Mouse (Mus musculus): ENCODE results near the gene Kdm4c.
"Not testable (repeated sequence)": the region's sequence is repeated elsewhere in the genome, so short reads cannot be mapped to it uniquely, and the experiment has no call there.

The Kdm4c gene

DNA sequence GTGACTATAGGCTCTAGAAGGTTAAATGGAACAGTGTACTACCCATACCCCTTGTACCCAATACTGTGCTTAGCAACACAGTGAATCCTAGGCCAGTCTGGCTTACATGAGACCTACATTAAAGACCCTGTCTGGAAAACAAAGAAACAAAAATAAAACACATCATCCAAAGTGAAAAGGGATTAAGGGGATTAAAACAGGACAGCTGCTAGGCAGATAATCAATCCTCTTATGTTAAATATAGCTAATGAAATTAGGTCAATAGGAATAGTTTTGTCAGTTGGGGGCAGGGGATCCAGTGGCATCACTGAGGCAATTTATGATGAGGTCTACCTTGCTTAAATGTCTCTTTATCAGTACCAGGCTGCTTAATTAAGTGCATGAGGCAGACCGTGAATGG lies at the start of gene Kdm4c:
Gene Kdm4c (plus strand): TSS at position 322 of the 400 bp plus-strand sequence.
- no peak for DNase-seq (ENCODE audit: low spot score in 2 of 2)

DNA sequence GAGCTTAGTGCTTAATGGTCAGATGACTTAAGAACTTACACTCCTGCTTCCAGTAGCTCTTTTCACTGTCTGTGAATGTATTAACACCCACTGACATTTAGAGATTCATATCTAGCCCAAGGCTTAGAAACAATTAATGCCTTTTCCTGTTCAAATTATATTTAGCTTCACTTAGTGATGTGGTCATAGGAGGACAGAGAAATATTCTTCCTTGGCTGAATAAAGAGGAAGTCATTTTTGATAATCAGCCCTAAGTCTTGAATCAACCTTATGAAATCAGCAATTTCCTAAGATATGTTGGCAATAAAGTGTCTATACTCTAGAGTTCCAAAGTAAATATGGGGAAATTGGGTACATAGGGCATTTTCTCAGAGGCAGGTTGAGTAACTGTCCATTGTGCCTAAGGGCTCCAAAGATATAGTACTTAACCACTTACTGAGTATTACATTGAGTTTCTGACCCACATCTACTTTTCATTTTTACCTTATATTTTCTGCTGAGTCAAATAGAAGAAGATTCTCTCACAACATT lies 41.0 kb upstream of the Kdm4c start:
- no peak for DNase-seq (ENCODE audit: low spot score in 2 of 2)

DNA sequence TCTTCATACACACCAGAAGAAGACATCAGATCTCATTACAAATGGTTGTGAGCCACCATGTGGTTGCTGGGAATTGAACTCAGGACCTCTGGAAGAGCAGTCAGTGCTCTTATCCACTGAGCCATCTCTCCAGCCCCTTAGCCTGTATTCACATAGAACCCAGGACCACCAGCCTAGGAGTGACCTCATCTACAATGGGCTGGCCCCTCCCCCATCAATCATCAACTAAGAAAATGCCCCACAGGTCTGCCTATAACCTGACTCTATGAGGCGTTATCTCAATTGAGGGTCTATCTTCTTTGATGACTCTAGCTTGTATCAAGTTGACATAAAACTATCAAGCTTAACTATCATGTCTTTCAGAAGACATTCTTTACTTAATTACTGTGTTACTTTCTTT lies 20.5 kb upstream of the Kdm4c start:
- DNase-seq (ENCODE audit: low spot score in 2 of 2): not testable (repeated sequence)

DNA sequence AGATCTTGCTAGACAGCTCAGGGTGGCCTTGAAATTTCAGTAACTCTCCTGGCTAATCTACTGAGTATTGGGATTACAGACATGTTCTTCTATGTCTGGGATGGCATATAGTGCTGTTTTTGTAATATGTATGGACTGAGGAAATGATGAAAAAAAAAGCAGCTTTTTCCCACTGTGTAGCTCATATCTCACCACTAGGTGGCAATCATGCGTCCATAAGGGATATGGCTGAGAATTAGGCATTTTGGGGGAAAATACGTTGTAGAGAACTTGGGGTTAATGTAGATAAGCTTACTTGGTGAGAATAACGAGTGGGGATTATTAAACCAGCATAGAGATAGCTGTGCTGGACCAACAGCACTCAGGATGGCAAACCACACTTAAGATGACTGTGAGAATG lies 19.9 kb upstream of the Kdm4c start:
- DNase-seq (ENCODE audit: low spot score in 2 of 2): no peak

DNA sequence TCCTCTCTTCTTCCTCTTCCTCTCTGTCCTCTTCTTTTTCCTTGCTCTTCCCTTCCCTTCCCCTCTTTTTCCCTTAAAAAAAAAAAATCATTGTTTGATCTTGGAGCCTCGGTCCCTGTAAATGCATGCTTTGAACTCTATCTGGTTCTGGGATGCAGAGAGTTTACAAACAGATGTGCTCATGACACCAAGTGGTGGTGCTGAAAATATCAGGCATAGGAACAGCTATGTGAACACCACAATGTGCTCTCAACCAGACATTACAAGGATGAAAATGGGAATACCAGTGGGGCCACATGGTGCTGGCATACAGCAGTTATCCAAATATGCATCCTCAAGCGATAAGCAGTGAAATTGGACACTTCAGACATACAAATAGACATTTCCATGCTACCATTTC lies 18.1 kb upstream of the Kdm4c start:
- DNase-seq (ENCODE audit: low spot score in 2 of 2): no peak

DNA sequence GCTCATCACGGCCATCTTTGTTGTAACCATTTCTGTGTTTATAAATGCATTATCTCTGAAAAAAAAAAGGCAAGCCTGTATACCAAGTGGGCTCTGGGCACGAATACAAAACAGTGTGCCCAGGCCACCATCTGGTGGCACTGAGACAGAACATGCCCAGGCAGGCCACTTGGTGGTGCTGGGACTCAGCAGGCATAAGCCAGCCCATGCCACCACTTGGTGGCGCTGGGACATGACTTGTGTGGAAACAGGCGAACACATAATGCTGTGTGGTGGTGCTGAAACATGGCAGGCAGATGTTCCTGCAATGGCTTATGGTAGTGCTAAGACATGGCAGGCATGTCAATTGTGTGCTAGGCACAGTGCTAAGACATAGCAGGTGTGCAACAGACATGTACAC lies 11.3 kb upstream of the Kdm4c start:
- DNase-seq (ENCODE audit: low spot score in 2 of 2): no peak

DNA sequence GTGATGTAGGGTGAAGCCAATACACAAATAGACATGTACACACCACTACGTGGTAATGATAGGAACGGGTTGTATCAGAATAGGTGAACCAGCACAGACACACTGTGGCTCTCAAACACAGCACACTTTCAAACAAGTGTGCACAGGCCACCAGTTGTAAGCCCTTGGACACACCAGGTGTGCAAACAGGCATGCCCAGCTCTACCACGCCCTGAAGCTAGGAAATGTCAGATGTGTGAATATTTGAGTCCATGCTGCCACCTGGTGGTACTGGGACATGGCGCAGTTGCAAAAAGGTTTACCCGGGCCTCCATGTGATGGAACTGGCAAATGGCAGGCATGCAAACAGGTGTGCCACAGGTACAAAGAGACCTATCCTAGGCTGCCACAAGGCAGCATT lies 10.9 kb upstream of the Kdm4c start:
- no peak for DNase-seq (ENCODE audit: low spot score in 2 of 2)

DNA sequence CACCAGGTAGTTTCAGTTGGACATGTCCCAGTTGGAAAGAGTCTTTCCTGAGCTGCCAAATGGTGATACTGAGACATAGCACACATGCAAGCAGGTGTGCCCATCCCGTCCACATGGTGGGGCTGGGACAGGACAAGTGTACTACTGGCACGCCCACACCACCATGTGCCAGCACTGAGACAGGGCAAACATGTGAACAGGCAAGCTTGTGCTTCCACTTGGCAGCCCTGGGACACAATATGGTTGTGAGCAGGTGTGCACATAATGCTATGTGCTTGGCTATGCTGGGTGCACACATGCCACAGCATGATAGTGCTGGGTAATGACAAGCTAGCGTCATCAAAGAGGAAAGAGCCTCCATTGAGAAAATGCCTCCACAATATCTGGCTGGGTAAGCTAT lies 8.8 kb upstream of the Kdm4c start:
- DNase-seq (ENCODE audit: low spot score in 2 of 2): no peak

DNA sequence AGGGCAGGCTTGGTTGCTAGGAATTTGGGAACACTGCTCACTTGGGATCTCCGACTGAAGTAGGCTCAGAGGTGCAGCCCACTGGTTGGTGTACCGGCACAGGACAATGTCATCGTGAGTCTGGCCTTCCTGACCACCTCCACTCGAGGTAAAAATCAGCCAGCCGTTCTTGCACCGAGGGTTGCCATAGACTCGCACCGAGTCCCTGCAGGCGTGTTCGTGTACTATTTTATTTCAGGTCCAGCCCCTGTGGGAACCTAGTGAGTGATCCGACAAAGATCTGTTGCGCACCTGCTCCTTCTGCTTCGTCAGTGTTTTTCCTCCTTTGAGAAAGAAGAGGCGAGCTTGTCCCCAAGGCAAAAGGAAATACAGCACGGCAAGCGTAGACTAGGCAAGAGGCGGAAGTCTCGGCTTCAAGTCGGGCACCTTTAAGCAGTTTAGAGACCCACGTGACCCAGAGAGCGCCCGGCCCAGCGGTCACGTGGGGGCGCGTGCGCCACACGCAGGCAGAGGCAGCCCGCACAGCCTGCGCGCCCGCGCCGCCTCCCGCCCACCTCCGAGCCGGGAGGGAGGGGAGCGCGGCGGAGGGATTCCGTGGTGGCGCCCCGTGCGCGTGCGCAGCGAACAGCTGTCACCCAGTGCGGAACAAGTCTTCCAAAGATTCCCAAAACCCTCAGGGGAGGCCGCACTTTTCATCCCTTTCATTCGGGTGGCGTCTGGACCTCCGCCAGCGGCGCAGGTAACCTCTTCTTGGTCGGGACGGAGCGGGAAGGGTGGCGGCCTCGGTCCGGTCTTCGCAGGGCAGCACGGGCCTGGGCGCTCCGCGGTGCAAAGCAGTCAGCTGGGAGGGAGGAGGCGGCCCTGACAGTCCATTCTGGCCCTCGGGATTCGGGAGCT lies 9.3 kb downstream of the Kdm4c start:
- peak; percentile 91 to 96 for DNase-seq (ENCODE audit: low spot score in 2 of 2)

DNA sequence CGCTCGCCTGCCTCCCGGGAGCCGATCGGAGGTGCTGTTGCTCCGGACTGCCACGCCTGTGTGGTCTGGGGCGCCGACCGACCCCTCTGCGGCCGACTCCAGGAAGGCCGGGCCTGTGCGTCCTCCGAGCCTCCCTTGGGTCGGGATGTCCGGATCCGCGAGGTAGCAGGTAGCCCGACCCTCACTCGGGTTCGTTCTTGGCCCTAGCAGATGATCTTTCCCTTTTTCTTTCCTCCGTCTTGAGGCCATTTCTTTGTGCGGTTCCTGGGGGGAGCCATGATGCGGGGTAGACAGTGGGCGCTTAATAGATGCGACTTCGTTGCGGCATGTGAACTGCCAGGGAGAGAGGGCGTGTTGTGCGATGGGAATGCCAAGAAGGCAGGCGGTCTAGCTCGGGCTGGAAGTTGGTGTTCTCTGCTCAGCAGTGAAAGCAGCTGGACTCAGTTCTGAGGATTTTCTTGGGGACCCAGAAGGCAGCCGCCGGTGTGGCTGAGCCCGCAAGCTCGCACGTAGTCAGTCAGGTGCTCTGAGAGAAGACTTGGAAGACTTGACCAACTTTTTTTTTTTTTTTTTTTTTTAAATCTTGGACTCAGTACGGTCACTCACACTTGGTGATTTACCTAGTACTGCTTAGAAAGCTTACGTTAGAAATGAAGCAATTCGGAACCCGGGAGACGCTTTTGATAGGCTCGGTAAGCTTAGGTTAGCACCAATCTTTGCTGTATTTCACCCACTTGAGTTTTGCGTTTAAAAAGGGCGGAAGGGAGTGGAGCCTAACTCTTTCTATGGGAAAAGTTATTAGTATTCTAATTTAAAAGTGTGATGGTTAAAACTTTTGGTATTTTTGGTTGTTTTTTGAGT lies 10.2 kb downstream of the Kdm4c start:
- DNase-seq (ENCODE audit: low spot score in 2 of 2): peak in 1 of 2 experiments; percentile 69

DNA sequence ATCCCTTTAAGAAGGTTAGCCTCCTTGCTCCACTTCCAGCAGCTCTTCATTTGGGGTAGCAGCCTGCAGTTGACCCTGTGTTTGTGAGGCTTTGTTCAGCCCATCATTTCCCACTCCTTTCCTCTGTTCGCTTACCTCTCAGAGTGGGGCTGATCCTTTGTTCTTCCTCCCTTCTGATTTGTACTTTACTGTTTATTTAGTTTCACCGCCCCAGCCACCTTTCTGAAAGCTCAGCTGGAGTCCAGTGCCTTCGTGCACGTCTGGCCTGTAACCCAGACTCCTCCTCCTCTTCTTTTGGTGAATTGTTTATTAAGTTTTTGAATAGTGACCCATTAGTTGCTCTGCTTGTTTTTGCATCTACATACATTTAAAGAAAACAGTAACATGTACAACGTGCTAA lies 15.6 kb downstream of the Kdm4c start:
- no peak for DNase-seq (ENCODE audit: low spot score in 2 of 2)

DNA sequence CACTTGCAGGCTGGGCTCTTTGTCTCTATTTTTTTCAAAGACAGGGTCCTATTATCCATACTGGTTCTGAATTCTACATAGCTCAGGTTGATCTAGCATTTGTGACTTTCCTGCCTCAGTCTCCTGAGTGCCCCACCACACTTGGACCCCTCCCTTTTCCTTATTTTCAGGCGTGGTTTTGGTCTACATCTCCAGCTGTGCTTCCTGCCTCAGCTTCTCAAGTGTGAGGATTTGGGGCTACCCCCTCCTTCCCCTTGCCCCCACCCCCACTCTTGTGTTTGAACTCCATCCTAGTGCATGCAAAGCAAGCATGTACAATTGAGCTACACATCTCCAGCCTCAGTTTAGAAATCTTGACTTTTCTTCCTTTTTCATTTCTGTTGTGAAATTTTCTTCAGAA lies 16.2 kb downstream of the Kdm4c start:
- DNase-seq (ENCODE audit: low spot score in 2 of 2): no peak

DNA sequence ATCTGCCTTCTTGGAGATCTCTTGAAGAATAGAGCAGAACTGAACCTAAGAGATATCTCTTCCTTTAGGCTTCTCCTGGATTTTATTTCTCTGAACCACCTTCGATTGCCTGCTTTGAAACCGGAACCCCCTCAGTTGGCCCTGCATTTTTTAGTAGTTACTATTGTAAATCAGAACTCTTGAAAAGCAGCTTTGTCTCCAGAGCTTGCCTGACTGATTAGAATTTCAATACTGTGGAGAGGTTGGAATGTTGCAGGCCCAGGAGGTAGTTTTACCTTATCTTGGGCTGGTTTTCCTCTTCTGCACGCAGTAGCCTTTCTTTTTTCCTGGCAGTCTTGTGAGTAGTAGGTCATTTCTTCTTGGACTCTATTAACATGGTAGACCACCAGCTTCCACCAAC lies 17.0 kb downstream of the Kdm4c start:
- no peak for DNase-seq (ENCODE audit: low spot score in 2 of 2)

DNA sequence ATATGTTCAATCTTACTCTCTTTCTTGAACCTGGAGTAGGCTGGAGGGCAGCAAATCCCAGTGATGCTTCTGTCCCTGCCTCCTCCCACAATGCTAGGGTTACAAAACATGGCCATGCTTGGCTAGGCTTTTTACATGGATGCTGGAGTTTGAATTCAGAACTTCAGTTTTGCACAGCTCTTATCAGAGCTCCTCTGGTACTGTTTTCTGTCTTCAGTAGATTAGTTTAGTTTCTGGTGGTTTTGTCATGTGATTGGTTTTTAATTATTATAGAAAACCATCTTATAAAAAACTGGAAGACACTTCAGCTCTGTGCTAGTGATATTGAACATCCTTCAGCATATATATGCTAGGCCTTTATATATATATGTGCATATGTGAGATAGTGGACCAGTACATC lies 19.6 kb downstream of the Kdm4c start:
- no peak for DNase-seq (ENCODE audit: low spot score in 2 of 2)

DNA sequence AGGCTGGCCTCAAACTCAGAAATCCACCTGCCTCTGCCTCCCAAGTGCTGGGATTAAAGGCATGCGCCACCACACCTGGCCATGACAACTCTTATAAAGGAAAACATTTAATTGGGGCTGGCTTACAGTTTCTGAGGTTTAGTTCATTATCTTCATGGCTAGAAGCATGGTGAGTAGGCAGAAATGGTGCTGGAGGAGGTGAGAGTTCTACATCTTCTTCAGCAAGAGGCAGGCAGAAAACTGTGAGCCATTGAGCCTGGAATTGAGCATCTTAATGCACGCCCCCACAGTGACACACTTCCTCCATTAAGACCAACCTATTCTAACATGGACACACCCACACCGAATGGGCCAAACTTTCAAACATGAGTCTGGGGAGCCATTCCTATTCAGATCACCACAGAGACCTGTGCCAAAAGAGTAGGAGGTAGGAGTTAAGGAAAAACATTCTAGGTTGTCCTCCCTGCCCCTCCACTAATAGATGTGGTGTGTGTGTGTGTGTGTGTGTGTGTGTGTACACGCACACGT lies 22.2 kb downstream of the Kdm4c start:
- no peak for DNase-seq (ENCODE audit: low spot score in 2 of 2)

DNA sequence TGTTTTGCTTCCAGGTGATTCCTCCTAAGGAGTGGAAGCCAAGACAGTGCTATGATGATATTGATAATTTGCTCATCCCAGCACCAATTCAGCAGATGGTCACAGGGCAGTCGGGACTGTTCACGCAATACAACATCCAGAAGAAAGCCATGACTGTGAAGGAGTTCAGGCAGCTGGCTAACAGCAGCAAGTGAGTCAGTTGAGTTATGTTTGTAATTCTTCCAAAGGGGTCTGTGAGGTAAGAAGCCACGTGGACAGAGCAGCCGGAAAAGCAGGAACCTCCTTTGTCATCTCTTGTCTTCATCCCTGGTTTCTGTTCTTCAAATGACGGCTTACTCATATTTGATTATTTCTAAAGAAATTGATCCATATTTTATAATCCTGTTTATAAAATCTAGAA lies 28.9 kb downstream of the Kdm4c start:
- no peak for DNase-seq (ENCODE audit: low spot score in 2 of 2)

DNA sequence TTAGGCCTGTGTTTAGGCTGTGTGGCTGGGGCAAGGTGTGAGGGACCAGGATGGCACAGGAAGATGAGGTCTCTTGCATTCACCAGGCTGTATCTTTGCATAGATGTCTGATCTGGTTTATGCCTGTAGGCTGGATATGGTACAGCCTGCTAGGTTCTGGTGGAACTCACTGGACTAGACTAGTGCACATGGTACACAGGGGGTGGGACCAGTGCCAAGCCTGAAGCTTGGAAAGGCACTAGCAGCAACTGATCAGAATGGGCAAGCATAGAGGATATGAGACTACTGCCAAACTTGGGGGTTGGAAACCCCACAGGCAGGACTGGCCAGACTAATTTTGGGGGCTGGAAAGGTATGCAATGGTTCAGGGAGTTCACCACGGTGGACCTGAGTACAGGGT lies 35.2 kb downstream of the Kdm4c start:
- DNase-seq (ENCODE audit: low spot score in 2 of 2): no peak

DNA sequence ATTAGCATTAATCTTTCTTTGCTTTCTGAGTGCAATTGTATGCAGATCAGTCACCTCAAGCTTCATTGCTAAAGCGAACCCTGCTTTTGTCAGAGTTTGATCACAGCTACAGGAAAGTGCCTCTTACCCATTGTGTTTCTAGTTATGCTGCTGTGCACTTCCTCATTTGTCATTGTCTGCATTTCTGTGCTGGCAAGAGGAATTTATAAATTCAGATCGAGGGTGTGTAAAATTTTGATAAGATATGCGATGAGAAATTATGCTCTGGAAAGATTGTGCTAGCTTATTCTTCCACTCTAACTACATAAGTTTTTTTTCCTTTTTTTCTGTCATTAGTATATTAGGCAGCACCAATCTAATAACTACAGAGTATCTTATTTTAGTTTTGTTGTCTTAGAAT lies 37.9 kb downstream of the Kdm4c start:
- no peak for DNase-seq (ENCODE audit: low spot score in 2 of 2)

DNA sequence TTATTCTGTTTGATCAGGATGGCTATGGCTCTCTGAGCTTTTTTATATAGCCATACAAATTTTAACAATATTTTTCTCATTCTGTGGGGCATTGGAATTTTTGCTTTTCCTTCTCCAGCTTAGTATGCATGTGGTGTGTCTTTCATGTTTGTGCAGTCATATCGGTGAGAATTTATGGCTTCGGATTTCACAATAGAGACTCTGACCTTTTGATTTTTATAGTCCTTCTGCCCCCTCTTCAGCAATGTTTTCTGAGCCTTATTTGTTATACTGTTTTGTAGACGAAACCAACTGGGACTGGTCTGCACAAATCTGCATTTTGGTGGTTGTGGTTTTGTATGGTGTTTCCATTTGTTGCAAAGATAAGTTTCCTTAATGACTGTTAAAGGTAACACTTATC lies 45.6 kb downstream of the Kdm4c start:
- no peak for DNase-seq (ENCODE audit: low spot score in 2 of 2)

DNA sequence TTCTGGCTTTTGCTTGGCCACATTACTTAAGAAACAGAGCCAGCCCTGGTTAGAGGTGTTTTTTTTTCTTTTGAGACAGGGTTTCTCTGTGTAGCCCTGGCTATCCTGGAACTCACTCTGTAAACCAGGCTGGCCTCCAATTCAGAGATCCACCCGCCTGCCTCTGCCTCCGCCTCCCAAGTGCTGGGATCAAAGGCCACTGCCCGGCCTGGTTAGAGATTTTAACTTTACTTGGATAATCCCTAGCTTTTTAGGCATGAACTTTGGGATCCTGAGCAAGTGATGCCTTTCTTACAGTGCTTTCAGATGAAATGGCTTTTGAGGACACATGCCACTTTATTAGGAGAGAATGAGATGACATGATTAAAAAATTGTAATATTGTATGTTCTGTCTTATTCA lies 52.4 kb downstream of the Kdm4c start:
- DNase-seq (ENCODE audit: low spot score in 2 of 2): no peak

DNA sequence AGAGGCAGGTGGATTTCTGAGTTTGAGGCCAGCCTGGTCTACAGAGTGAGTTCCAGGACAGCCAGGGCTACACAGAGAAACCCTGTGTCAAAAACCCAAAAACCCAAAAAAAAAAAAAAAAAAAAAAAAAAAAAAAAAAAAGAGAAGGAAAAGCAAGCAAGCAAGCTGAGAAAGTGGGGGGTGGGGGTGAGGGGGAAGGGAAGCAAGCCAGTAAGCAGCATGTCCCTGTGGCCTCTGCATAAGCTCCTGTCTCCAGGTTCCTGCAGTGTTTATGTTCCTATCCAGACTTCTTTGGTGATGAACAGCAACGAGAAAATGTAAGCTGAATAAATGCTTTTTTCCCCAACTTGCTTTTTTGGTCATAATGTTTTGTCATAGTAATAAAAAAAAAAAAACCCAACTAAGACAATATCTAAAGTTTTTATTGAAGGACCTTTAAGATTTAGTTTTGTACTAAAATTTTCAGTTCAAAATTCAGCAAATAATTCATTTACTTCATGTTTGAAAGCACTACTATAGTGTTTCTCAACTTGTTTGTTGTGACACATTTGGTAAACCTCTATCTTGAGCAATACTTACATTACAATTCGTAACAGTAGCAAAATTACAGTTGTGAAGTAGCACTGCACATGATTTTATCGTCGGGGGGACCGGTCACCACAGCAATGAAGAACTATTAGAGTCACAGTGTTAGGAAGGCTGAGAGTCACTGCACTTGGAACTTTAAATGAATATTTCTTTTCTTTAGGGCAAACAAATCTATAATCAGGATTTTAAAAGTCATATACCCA lies 63.2 kb downstream of the Kdm4c start:
- DNase-seq (ENCODE audit: low spot score in 2 of 2): no peak

DNA sequence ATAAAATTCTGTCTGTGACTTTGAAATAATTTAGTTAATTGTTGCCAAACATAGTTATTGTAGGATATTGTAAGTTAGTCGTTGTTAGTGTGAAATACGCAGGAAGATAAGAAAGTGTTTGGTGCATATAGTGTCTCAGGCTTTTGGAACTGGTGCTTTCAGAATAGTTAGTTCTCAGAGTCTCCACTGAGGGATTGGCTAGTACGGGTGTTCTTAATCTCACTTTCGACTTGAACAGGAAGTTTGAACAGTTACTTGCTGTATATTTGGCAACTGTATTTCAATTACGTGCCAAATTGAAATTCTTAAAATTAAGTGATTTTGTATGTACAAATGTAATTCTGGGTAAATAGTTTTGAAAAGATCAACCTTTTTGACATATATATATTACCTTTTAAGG lies 68.8 kb downstream of the Kdm4c start:
- DNase-seq (ENCODE audit: low spot score in 2 of 2): no peak
